Mouse (Mus musculus) stomach, embryonic 16.5 days (tissue): Measurements from ENCODE around the gene Gm16181. TPM values are rescaled to one million over a fixed set of nuclear protein-coding genes. Genes with fewer than 3 reads are reported as not detected.
A peak's percentile ranks its signal among the peaks of the same experiment; 100 is the strongest.

Source experiments
- ATAC-seq: fragments of 200-750 bp; cut with Nextera tagmentation; 2 replicates; pipeline ENCODE4 v1.8.0; 2017; ENCODE audit warnings: moderate number of reproducible peaks, moderate TSS enrichment; ENCODE audit not compliant: insufficient read depth, low FRiP score
- H3K27ac ChIP-seq: fragments of 300-500 bp; sonication (generic); 2 replicates; pipeline ENCODE4 v1.5.1; 2014; ENCODE audit warnings: low read length
- H3K27me3 ChIP-seq: fragments of 300-500 bp; sonication (generic); 2 replicates; pipeline ENCODE4 v1.6.1; 2014; ENCODE audit warnings: low read length, control low read depth, mixed read lengths; ENCODE audit not compliant: control insufficient read depth, insufficient read depth
- H3K36me3 ChIP-seq: fragments of 300-500 bp; sonication (generic); 2 replicates; pipeline ENCODE4 v1.6.1; 2014; ENCODE audit warnings: low read length; ENCODE audit not compliant: control insufficient read depth, insufficient read depth
- H3K4me1 ChIP-seq: fragments of 300-500 bp; sonication (generic); 2 replicates; pipeline ENCODE4 v1.6.1; 2014; ENCODE audit warnings: low read length, control low read depth, mixed read lengths; ENCODE audit not compliant: control insufficient read depth, insufficient read depth
- H3K4me2 ChIP-seq: fragments of 300-500 bp; sonication (generic); 2 replicates; pipeline ENCODE4 v1.6.1; 2014; ENCODE audit warnings: low read depth, low read length, mixed read lengths
- H3K4me3 ChIP-seq: fragments of 300-500 bp; sonication (generic); replicated peaks from 2 replicates; pipeline ENCODE4 v1.5.1; 2014; ENCODE audit warnings: mild to moderate bottlenecking, low read length
- H3K9ac ChIP-seq: fragments of 300-500 bp; sonication (generic); 2 replicates; pipeline ENCODE4 v1.6.1; 2014; ENCODE audit warnings: low read length
- H3K9me3 ChIP-seq: fragments of 300-500 bp; sonication (generic); replicated peaks from 2 replicates; pipeline ENCODE4 v1.6.1; 2016; ENCODE audit warnings: low read length, control low read depth; ENCODE audit not compliant: control insufficient read depth
- WGBS: fragments of 180-500 bp; shearing (Covaris S2); extraction: QIAGEN DNeasy Blood & Tissue Kit; methylation state at CpG from one replicate; pipeline ENCODE4 v1.1.7; 2014; 5-methylcytosine and 5-hydroxymethylcytosine counted together
- microRNA-seq: library from miRNA; unstranded; fragments of <30 nt; microRNA quantifications from one replicate; pipeline ENCODE4, GENCODE M21; 2016
- polyA plus RNA-seq: library from polyadenylated mRNA; unstranded; fragments of >200 nt; fragmentation: Nextera tagmentation; extraction: Ambion mirVana; gene quantifications from 2 replicates; pipeline ENCODE4 v1.2.1, GENCODE M21; 2015

The Gm16181 gene
- polyA plus RNA-seq, 1 experiment from 2014 or later: 0.27 TPM

DNA sequence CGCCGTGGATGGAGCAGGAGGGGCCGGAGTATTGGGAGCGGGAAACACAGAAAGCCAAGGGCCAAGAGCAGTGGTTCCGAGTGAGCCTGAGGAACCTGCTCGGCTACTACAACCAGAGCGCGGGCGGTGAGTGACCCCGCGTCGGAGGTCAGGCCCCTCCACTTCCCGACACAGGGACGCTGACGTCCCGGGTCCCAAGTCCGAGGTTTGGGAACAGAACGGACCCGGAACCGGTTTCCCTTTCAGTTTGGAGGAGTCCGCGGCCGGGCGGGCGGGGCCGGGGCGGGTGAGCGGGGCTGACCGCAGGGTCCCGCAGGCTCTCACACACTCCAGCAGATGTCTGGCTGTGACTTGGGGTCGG lies 42.9 kb downstream of the Gm16181 start:
- H3K4me3 ChIP-seq: peak overlapping the region; percentile 73
- no peaks in the 10 kb centered on the region for H3K36me3 ChIP-seq
- peak overlapping the region; percentile 98 for H3K4me2 ChIP-seq
- H3K27ac ChIP-seq: no peak overlapping the region
- H3K9me3 ChIP-seq: no peaks in the 10 kb centered on the region
- peak; percentile 18; the same call in 1 of the 2 replicates for ATAC-seq
- H3K4me1 ChIP-seq: no peaks in the 10 kb centered on the region
- H3K27me3 ChIP-seq: no peaks in the 10 kb centered on the region; the same call in 1 of the 2 replicates
- H3K9ac ChIP-seq: peak overlapping the region; percentile 80
- whole genome bisulfite sequencing: under 1% methylated on average over 31 of the region's 31 CpGs

DNA sequence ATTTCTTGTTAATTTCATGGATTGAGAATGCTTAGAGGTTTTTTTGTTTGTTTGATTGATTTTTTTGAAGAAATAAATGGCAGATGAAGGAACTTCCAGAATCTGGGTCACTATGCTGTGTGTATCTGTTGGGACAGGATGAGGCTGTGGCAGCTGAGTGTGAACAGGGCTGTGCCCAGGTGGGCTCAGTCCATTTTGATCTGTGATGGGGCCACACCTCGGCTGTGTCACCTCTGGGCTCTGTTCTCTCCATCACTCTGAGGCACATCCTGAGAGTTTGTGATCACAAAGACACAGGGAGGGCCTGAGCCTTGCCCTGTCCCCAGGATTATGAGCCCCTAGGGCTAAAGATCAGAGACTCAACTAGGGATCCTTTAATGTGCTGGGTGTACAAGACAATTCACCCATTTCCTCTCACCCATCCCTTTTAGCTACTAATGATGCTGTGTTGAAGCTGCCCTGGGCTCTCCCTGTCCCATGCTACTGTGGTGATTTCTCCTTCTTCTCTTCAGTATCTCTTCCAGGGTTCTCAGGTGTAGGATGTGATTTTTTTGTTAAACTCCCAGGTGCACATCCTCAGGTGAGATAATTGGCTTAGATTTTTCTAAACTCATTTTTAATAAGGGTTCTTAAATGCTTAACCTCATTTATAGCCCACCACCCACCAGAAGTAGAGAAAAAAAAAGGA lies 46.9 kb downstream of the Gm16181 start:
- Histone ChIP-seq H3K4me1 (no peaks in the 10 kb centered on the region), H3K9ac (no peak overlapping the region), H3K27ac (no peak overlapping the region), H3K36me3 (no peaks in the 10 kb centered on the region), H3K4me2 (no peak overlapping the region), H3K9me3 (no peaks in the 10 kb centered on the region), H3K4me3 (no peak overlapping the region), H3K27me3 (no peaks in the 10 kb centered on the region)
- ATAC-seq: no peak
- WGBS: 65% methylated on average over 1 of the region's 1 CpGs

DNA sequence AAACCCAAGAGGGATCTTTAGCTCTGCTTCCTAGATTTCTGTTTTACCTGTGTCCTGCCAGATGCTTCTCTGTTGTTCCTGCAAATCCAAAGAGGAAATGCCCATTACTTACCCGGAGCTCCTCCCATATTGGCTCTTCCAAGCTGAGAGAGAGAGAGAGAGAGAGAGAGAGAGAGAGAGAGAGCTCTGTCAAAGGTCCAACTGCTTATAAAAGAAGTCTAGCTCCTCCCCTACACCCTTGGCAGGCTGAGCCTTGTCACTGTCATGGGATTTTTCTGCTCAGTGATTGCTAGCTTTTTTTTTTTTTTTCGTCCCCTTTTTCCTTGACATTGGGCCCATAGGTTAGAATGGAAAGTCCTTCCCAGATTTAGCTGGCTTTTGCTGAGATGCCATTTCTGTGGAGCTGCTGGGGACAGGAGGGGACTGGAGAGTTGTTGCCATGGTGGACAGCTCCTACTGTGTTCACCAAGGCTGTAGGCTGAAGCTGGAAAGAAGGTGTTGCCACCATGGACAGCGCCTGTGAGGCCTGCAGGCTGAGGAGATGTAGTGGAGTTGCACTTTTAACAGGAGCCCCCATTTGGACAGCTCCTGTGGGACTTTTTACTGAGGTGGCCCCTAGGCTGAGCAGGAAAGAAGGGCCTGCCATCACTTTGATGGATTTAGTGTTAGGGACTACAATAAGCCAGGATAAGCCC lies 49.2 kb downstream of the Gm16181 start:
- H3K27me3 ChIP-seq: no peaks in the 10 kb centered on the region
- H3K9ac ChIP-seq: no peak overlapping the region
- H3K4me2 ChIP-seq: no peak overlapping the region
- WGBS: 36% methylated on average over 3 of the region's 3 CpGs
- H3K36me3 ChIP-seq: no peaks in the 10 kb centered on the region
- H3K27ac ChIP-seq: no peak overlapping the region
- no peaks in the 10 kb centered on the region for H3K9me3 ChIP-seq
- no peak overlapping the region for H3K4me3 ChIP-seq
- ATAC-seq: peak; percentile 50; the same call in 1 of the 2 replicates
- no peaks in the 10 kb centered on the region for H3K4me1 ChIP-seq

DNA sequence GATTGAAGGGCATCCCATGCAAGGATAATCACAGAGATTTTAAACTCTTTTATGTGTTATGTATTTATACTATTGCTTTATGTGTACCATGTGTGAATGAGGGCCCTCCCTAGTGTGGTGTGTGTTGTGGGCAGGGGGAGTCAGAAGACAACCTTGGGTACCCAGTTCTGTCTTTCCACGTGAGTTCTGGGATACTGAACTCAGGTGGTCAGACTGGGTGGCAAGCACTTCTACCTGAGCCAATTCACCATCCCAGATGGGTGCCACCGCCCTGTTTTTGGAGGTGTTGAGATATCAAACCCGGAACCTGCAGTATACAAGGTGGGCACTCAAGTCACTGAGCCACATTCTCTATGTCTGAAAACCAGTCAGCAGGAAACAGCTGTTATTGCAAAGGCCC lies 51.6 kb downstream of the Gm16181 start:
- Histone ChIP-seq H3K4me2 (no peak overlapping the region), H3K9ac (no peak overlapping the region), H3K4me3 (no peak overlapping the region), H3K27ac (no peak overlapping the region), H3K9me3 (no peaks in the 10 kb centered on the region), H3K36me3 (no peaks in the 10 kb centered on the region), H3K4me1 (no peaks in the 10 kb centered on the region), H3K27me3 (no peaks in the 10 kb centered on the region)
- 76% methylated on average over 3 of the region's 3 CpGs for whole genome bisulfite sequencing
- no peak for ATAC-seq

Small RNA genes within 50 kb of the gene (microRNA-seq; reads per million reads assigned to microRNA genes)
- gene Mir6973a: not detected
- gene Mir6974: not detected
- 1.7 reads per million, percentile 2 among the genes with 10 or more reads in this experiment for gene Mir6975
- not detected for gene Mir8094

Other genes with a start within 250 kb of the Gm16181 start
- 13.7 and 16.3 TPM in 2 replicates for gene Hspa1a, start 248.7 kb upstream of the Gm16181 start, polyA plus RNA-seq
- 0.96 and 1.4 TPM in 2 replicates for gene Hspa1l, start 248.1 kb upstream of the Gm16181 start, polyA plus RNA-seq
- 145 and 146 TPM in 2 replicates for gene Lsm2, start 239.0 kb upstream of the Gm16181 start, polyA plus RNA-seq
- 81.1 and 82.1 TPM in 2 replicates for gene Vars, start 219.8 kb upstream of the Gm16181 start, polyA plus RNA-seq
- gene Vwa7, start 204.3 kb upstream of the Gm16181 start, polyA plus RNA-seq: 0.26 and 0.42 TPM in 2 replicates
- 14.2 and 14.3 TPM in 2 replicates for gene Sapcd1, start 192.8 kb upstream of the Gm16181 start, polyA plus RNA-seq
- 3.9 and 4.2 TPM in 2 replicates for gene Msh5, start 174.1 kb upstream of the Gm16181 start, polyA plus RNA-seq
- 396 and 441 TPM in 2 replicates for gene Clic1, start 170.9 kb upstream of the Gm16181 start, polyA plus RNA-seq
- gene Ddah2, start 161.8 kb upstream of the Gm16181 start, polyA plus RNA-seq: 190 and 193 TPM in 2 replicates
- gene Ly6g6c, start 155.4 kb upstream of the Gm16181 start, polyA plus RNA-seq: 50.6 and 109 TPM in 2 replicates
- gene Mpig6b, start 154.7 kb upstream of the Gm16181 start, polyA plus RNA-seq: 0.48 and 1.0 TPM in 2 replicates
- 32.3 and 49.2 TPM in 2 replicates for gene Ly6g6e, start 143.9 kb upstream of the Gm16181 start, polyA plus RNA-seq
- gene Ly6g6d, start 142.8 kb upstream of the Gm16181 start, polyA plus RNA-seq: 3.2 and 4.1 TPM in 2 replicates
- 0.46 and 0.54 TPM in 2 replicates for gene Ly6g6f, start 135.2 kb upstream of the Gm16181 start, polyA plus RNA-seq
- gene Abhd16a, start 131.6 kb upstream of the Gm16181 start, polyA plus RNA-seq: 95.8 and 97.9 TPM in 2 replicates
- not detected in 2 replicates for gene Ly6g5c, start 112.6 kb upstream of the Gm16181 start, polyA plus RNA-seq
- 0.53 and 0.89 TPM in 2 replicates for gene Ly6g5b, start 105.4 kb upstream of the Gm16181 start, polyA plus RNA-seq
- gene Gpank1, start 99.4 kb upstream of the Gm16181 start, polyA plus RNA-seq: 18.1 and 19.4 TPM in 2 replicates
- gene Csnk2b, start 98.8 kb upstream of the Gm16181 start, polyA plus RNA-seq: 245 and 269 TPM in 2 replicates
- 11.7 and 14.2 TPM in 2 replicates for gene D17H6S53E, start 94.5 kb upstream of the Gm16181 start, polyA plus RNA-seq
- 24.9 and 34.0 TPM in 2 replicates for gene Apom, start 88.8 kb upstream of the Gm16181 start, polyA plus RNA-seq
- gene Bag6, start 85.7 kb upstream of the Gm16181 start, polyA plus RNA-seq: 41.2 and 48.4 TPM in 2 replicates
- 111 and 125 TPM in 2 replicates for gene Prrc2a, start 55.9 kb upstream of the Gm16181 start, polyA plus RNA-seq
- gene Aif1, start 44.8 kb upstream of the Gm16181 start, polyA plus RNA-seq: 19.9 and 20.2 TPM in 2 replicates
- gene Lst1, start 32.4 kb upstream of the Gm16181 start, polyA plus RNA-seq: 28.1 and 29.9 TPM in 2 replicates
- gene Ltb, start 26.4 kb upstream of the Gm16181 start, polyA plus RNA-seq: 2.0 TPM in 2 replicates
- gene Tnf, start 18.8 kb upstream of the Gm16181 start, polyA plus RNA-seq: 0.32 TPM in 1 of 2 replicates, not detected in the other
- gene Lta, start 15.5 kb upstream of the Gm16181 start, polyA plus RNA-seq: 0.44 and 0.46 TPM in 2 replicates
- gene Atp6v1g2, start 12.8 kb downstream of the Gm16181 start, polyA plus RNA-seq: 6.0 and 6.8 TPM in 2 replicates
- gene Nfkbil1, start 15.0 kb downstream of the Gm16181 start, polyA plus RNA-seq: 6.4 and 8.8 TPM in 2 replicates
- gene Ddx39b, start 20.9 kb downstream of the Gm16181 start, polyA plus RNA-seq: 340 and 353 TPM in 2 replicates
- 169 and 219 TPM in 2 replicates for gene H2-D1, start 41.9 kb downstream of the Gm16181 start, polyA plus RNA-seq
- 0.74 and 0.75 TPM in 2 replicates for gene H2-Q1, start 99.6 kb downstream of the Gm16181 start, polyA plus RNA-seq
- 15.0 and 16.3 TPM in 2 replicates for gene H2-Q2, start 121.4 kb downstream of the Gm16181 start, polyA plus RNA-seq
- gene H2-Q4, start 158.8 kb downstream of the Gm16181 start, polyA plus RNA-seq: 2.2 and 2.6 TPM in 2 replicates
- gene H2-Q6, start 204.0 kb downstream of the Gm16181 start, polyA plus RNA-seq: 0.86 and 1.1 TPM in 2 replicates
- 3.6 and 4.2 TPM in 2 replicates for gene H2-Q7, start 218.3 kb downstream of the Gm16181 start, polyA plus RNA-seq
- gene H2-Q10, start 249.3 kb downstream of the Gm16181 start, polyA plus RNA-seq: 17.9 and 22.4 TPM in 2 replicates